12 mouse cellular contexts compared by ENCODE assay signal in genomic region chr14:76873684-76874083, GRCm38 (mm10).
DNase-seq lines count a peak whose midpoint lies in the region; ATAC-seq lines count a peak whose summit lies in the region.
"Had no signal": no experiment of that assay in that cellular context is flagged by ENCODE, and none has a peak within 500 bp of the region (broad histone marks: within the 10 kb centered on the region; RNA-seq: fewer than 3 reads in every experiment).

No protein-coding gene starts in this region.

- H3K9ac ChIP-seq in heart, embryonic 15.5 days: no peak overlapping the region
- no peak overlapping the region for H3K9ac ChIP-seq in heart, embryonic 11.5 days (ENCODE audit: low read depth, low read length)
- no peak overlapping the region for H3K9ac ChIP-seq in lung, embryonic 16.5 days (ENCODE audit: low read length)
- no peak overlapping the region for H3K9ac ChIP-seq in embryonic facial prominence, embryonic 14.5 days (ENCODE audit: low read depth, low read length)

- no peak for ATAC-seq in heart, embryonic 15.5 days (replicated peaks; ENCODE audit: insufficient number of reproducible peaks, insufficient read depth, low FRiP score, low read depth)
- ATAC-seq in heart, embryonic 11.5 days (replicated peaks; ENCODE audit: insufficient number of reproducible peaks, low FRiP score, low TSS enrichment): no peak
- no peak for ATAC-seq in lung, embryonic 16.5 days (ENCODE audit: low read depth)
- no peak for ATAC-seq in embryonic facial prominence, embryonic 14.5 days (ENCODE audit: low read depth)

- no peaks in the 10 kb centered on the region for H3K9me3 ChIP-seq in heart, embryonic 15.5 days (replicated peaks)
- H3K9me3 ChIP-seq in heart, embryonic 11.5 days (replicated peaks; ENCODE audit: control insufficient read depth, low read length): no peaks in the 10 kb centered on the region
- H3K9me3 ChIP-seq in lung, embryonic 16.5 days (ENCODE audit: control insufficient read depth, low read length): peaks cover 4% of the 10 kb centered on the region; the same call in 1 of the 2 replicates
- H3K9me3 ChIP-seq in embryonic facial prominence, embryonic 14.5 days (ENCODE audit: control insufficient read depth, low read length): no peaks in the 10 kb centered on the region

- H3K4me3 ChIP-seq in heart, embryonic 15.5 days: no peak overlapping the region
- H3K4me3 ChIP-seq in heart, embryonic 11.5 days (ENCODE audit: low read depth, low read length): no peak overlapping the region
- H3K4me3 ChIP-seq in lung, embryonic 16.5 days (ENCODE audit: low read length): no peak overlapping the region
- no peak overlapping the region for H3K4me3 ChIP-seq in embryonic facial prominence, embryonic 14.5 days (ENCODE audit: low read depth, low read length)
- H3K4me3 ChIP-seq: heart, adult 2 months had no signal

- no peak overlapping the region for H3K4me2 ChIP-seq in heart, embryonic 15.5 days
- H3K4me2 ChIP-seq in heart, embryonic 11.5 days: no peak overlapping the region
- no peak overlapping the region for H3K4me2 ChIP-seq in lung, embryonic 16.5 days (ENCODE audit: low read depth, low read length)
- H3K4me2 ChIP-seq in embryonic facial prominence, embryonic 14.5 days (ENCODE audit: low read depth, low read length): no peak overlapping the region

- no peaks in the 10 kb centered on the region for H3K27me3 ChIP-seq in heart, embryonic 15.5 days
- H3K27me3 ChIP-seq in heart, embryonic 11.5 days (ENCODE audit: control insufficient read depth, insufficient read depth, low read length): no peaks in the 10 kb centered on the region
- H3K27me3 ChIP-seq in lung, embryonic 16.5 days (ENCODE audit: control insufficient read depth, insufficient read depth, low read depth, low read length): no peaks in the 10 kb centered on the region
- no peaks in the 10 kb centered on the region for H3K27me3 ChIP-seq in embryonic facial prominence, embryonic 14.5 days (replicated peaks; ENCODE audit: control insufficient read depth, insufficient read depth, low read length)

- no peak for DNase-seq in lung, postnatal 10 days
- peak; percentile 30 for DNase-seq in embryonic facial prominence, embryonic 14.5 days (ENCODE audit: low spot score)
- peak; percentile 25 to 62 for DNase-seq in lung, postnatal 4 days
- no peak for DNase-seq in testis, postnatal 14 days (ENCODE audit: low spot score)
- DNase-seq in left cerebral cortex, adult 8-10 months (ENCODE audit: low spot score in 2 of 2): no peak
- DNase-seq: cerebellum, adult 9-10 months; heart, adult 2 months; heart, postnatal 4 days; spleen, adult 18-20 months had no signal

- no peaks in the 10 kb centered on the region for H3K36me3 ChIP-seq in heart, embryonic 15.5 days
- H3K36me3 ChIP-seq in heart, embryonic 11.5 days (ENCODE audit: control insufficient read depth, insufficient read depth, low read length): no peaks in the 10 kb centered on the region
- no peaks in the 10 kb centered on the region for H3K36me3 ChIP-seq in lung, embryonic 16.5 days (ENCODE audit: control insufficient read depth, insufficient read depth, low read length)
- H3K36me3 ChIP-seq in embryonic facial prominence, embryonic 14.5 days (ENCODE audit: control insufficient read depth, insufficient read depth, low read length): no peaks in the 10 kb centered on the region

- peaks cover 24% of the 10 kb centered on the region for H3K4me1 ChIP-seq in heart, embryonic 15.5 days (replicated peaks)
- peaks cover 10% of the 10 kb centered on the region; the same call in 1 of the 2 replicates for H3K4me1 ChIP-seq in heart, embryonic 11.5 days (ENCODE audit: control insufficient read depth, insufficient read depth, low read length)
- H3K4me1 ChIP-seq in lung, embryonic 16.5 days (replicated peaks; ENCODE audit: control insufficient read depth, insufficient read depth, low read length): peaks cover 29% of the 10 kb centered on the region
- peaks cover 23% of the 10 kb centered on the region for H3K4me1 ChIP-seq in embryonic facial prominence, embryonic 14.5 days (ENCODE audit: control insufficient read depth, insufficient read depth, low read length)

- 0 out of 2 replicates have a peak overlapping the region, but pooled peaks have one; percentile 33 for H3K27ac ChIP-seq in heart, embryonic 15.5 days
- H3K27ac ChIP-seq in heart, embryonic 11.5 days (ENCODE audit: low read depth, low read length): no peak overlapping the region
- H3K27ac ChIP-seq in lung, embryonic 16.5 days (ENCODE audit: low read length): peak overlapping the region; percentile 90
- H3K27ac ChIP-seq in embryonic facial prominence, embryonic 14.5 days (replicated peaks; ENCODE audit: low read depth, low read length): peak overlapping the region; percentile 57; the same call in 1 of the 2 replicates
- H3K27ac ChIP-seq: heart, adult 2 months had no signal

- 69% methylated on average over 5 of the region's 5 CpGs for WGBS in heart, embryonic 15.5 days
- 70% methylated on average over 5 of the region's 5 CpGs for WGBS in heart, embryonic 11.5 days (ENCODE audit: insufficient replicate concordance)
- 46% methylated on average over 5 of the region's 5 CpGs for WGBS in lung, embryonic 16.5 days
- WGBS in embryonic facial prominence, embryonic 14.5 days: 57% methylated on average over 5 of the region's 5 CpGs

Comparison
In these comparisons a context has a peak if more than half of its experiments do, and no peak if none do; other contexts are left out.
1. DNase-seq: peak in embryonic facial prominence, embryonic 14.5 days (single experiment) and lung, postnatal 4 days (2 of 2); none in lung, postnatal 10 days (single experiment), testis, postnatal 14 days (single experiment) and left cerebral cortex, adult 8-10 months (0 of 2).